Mouse (Mus musculus): ENCODE results near the gene Polr3e.
"Not testable (repeated sequence)": the region's sequence is repeated elsewhere in the genome, so short reads cannot be mapped to it uniquely, and the experiment has no call there.

The Polr3e gene

DNA sequence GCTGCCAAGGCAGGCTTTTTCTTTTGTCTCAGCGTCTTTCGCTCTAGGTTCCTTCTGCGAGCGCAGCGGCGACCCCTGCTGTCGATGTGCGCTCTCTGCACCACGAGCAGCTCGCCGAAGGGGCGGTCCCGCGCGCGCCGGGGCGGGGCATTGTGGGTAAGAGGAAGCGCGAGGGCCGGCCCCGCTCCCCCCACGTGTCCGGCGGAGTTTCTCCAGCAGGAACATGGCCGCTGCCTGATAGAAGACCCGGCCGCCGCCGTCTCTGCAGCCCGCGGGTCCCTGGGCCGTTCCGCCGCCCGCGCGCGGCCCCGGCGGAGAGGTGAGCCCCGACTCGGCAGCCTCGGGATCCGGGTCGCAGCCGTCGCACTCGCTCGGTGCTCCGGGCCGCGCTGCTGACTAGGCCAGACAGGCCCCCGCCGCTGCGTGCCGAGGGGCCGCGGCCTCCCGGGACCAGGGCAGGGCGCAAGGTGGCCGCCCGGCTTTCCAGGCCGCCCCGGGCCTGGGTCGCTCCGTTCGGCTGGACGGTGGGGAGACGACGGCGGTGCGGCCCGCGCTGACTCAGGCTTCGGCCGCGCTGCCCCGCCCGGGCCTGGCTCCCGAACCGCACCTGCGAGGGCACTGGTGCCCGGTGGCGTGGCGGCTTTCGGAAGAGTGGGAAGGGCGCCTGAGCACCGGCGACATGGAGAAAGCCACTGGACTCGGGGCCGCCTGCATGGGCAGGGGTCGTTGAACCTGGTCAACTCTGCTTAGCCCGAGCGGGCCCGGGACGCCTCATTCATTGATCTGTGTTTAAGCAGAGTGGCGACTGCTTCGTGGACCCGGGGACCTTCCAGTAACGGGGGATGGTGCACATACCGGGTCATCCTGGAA, at the start of gene Polr3e:
Gene Polr3e (plus strand): TSS at position 153 of the 870 bp plus-strand sequence.
- peak; percentile 97 for DNase-seq (ENCODE audit: low read depth)

DNA sequence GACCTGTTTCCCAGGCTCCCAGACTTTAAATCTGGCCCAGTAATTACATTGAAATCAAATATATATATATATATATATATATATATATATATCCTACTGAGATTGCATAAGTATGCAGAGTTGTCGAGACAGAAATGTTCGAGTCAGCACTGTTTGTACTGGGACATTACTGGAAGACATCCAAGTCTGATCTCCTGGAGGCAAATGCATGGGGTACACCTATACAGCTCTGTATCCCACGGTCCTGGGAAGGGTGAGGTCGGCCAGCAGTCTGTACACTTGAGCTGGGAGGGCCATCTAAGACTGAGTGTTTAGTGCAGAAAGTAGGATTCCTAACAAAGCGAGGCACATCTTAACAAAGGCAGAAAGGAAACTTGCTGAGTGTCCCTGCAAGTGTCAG, 47.7 kb upstream of the Polr3e start:
- DNase-seq (ENCODE audit: low read depth), result no peak

GRCm38 (mm10) chr7:120870431-120871008, 47.0 kb upstream of the Polr3e start:
- no peak for DNase-seq (ENCODE audit: low read depth)

DNA sequence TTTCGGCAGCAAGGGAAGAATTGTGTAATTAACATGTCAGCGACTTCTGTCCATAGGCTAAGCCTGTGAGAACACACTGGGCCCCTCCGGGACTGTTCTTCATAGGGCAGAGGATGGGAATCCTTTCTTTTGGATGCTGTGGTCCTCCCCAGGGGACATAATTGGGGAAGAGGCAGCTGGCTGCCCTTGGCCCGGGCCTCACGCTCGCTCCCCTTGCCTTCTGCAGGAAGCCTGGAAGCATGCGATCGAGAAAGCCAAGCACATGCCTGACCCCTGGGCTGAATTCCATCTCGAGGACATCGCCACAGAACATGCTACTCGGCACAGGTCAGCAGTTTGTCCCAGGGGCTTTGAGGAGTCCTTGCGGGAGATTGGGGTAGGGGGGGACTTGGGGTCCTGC, 44.5 kb upstream of the Polr3e start:
- no peak for DNase-seq (ENCODE audit: low read depth)

- DNase-seq (ENCODE audit: low read depth), result no peak
Measured at GRCm38 (mm10) chr7:120874021-120874420, 43.5 kb upstream of the Polr3e start.

DNA sequence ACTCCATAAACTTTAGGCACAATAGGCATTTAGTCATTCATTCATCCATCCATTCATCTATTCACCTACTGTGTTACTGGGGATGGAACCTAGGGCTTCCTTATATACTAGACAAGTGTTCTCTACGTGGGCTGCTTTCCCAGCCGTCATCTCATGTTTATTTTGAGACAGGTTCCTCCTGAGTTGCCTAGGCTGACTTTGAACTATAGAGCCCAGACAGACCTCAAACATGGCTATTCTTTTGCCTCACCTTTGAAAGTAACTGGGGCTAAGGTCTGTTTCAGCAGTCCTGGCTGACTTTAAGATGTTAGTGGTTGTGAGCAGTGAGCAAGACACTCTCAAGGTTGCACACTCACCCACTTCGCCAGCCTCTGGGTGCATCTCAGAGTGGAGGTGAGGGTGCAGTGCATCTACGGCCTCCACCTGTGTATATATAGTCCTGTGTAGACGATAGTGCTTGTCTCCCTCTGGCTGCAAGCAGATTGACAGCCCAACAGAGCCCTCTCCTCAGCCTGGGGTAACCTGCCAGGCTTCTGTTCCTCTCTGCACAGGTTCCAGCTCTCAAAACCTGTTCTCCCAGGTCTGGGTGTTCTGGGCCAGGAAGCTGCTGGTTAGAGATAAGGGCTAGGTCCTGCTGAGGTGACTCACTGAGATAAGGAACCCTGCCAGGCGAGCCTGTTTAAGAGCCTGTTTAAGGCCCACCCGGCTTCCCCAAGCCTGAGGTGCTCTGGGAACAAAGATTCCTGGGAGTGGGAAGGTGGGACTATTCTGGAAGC, 42.6 kb upstream of the Polr3e start:
- DNase-seq (ENCODE audit: low read depth), result no peak

DNA sequence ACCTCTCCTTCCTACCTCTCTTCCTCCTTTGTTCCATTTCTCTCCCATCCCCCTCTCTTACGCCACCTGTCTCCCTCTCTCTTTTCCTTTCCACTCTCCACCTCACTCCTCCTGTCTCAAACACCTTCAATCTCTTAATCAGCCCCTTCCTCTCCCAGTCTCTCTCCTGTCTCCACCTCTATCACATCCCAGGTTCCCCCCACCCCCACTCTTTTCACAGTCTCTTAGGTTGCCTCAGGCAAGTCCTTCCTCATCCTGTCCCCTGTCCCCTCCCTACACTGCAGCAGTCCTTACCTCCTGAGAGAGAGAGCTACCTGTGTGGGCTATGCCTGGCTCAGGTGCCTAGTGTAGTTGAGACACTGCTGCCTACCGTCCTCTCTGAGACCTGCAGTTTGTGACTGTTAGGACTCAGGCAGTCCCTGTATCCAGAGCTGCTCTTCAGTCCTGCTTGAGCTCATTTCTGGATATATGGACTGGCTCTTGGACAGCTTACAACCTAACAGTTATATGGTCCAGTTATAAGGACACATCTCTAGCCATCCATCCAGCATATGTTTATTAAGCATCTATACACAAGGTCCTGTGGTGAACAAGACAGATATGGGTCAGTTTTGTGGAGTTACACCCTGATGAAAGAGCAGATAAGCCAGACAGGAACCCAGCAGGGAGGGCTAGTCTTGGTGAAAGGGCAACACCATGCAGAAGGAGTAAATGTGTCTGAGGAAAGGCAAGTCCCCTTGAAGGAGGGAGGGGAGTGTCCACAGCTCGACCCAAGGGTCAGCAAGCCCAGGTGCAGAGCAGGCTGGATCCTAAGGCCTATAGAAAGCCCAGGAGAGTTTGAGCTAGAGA, 41.8 kb upstream of the Polr3e start:
- no peak for DNase-seq (ENCODE audit: low read depth)

GRCm38 (mm10) chr7:120878271-120878670, 39.3 kb upstream of the Polr3e start:
- DNase-seq (ENCODE audit: low read depth), result no peak

DNA sequence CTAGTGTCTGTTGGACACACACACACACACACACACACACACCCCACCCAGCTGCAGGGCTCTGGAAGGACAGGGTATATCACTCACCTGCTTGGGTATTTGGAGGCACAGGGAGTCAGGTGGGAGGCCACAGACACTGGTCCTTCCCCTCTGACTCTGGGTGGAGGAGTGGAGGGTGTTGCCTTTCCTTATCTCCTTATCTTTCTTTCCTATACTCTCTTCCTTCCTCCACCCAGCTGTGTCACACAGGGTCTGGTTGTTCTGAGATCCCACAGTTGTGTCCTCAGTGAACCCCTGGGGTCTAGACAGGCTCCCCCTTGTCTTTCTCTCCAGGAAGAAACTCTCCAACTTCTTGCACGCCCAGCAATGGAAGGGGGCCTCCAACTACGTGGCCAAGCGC, 37.6 kb upstream of the Polr3e start:
- DNase-seq (ENCODE audit: low read depth), result no peak

DNA sequence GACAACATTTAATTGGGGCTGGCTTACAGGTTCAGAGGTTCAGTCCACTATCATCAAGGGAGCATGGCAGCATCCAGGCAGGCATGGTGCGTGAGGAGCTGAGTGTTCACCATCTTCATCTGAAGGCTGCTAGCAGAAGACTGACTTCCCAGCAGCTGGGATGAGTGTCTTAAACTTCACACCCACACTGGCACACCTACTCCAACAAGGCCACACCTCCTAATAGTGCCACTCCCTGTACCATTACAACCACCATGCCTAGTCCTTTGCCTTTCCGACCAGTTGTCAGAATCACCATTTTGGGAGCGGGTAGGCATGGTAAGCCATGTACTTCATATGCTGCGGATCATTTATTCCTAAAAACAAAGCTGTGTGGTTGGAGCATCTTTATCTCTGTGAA, 36.8 kb upstream of the Polr3e start:
- no peak for DNase-seq (ENCODE audit: low read depth)

DNA sequence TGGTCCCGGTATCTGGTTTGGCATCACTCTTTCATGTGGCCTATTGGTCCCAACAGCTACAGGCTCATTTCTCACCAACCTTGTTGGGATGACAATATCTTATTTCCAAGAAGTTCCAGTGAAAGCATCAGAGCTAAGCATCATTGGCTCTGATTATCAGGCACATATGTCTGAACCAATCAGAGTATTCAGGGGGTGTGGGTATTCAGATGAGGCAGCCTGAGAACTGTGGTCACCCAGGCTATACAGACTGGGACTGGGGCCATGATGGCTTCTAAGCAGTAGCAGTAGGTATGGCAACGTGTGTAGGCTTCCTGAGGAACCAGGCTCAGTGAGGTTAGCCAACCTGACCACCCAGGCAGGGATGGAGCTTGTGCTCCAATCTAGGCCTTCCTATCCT, 36.1 kb upstream of the Polr3e start:
- no peak for DNase-seq (ENCODE audit: low read depth)

- DNase-seq (ENCODE audit: low read depth), result no peak
Measured at GRCm38 (mm10) chr7:120882674-120883073, 34.9 kb upstream of the Polr3e start.

GRCm38 (mm10) chr7:120883523-120884290, 33.8 kb upstream of the Polr3e start:
- no peak for DNase-seq (ENCODE audit: low read depth)

GRCm38 (mm10) chr7:120884746-120885145, 32.8 kb upstream of the Polr3e start:
- DNase-seq (ENCODE audit: low read depth), result no peak

- no peak for DNase-seq (ENCODE audit: low read depth)
Measured at GRCm38 (mm10) chr7:120893123-120893522, 24.4 kb upstream of the Polr3e start.

DNA sequence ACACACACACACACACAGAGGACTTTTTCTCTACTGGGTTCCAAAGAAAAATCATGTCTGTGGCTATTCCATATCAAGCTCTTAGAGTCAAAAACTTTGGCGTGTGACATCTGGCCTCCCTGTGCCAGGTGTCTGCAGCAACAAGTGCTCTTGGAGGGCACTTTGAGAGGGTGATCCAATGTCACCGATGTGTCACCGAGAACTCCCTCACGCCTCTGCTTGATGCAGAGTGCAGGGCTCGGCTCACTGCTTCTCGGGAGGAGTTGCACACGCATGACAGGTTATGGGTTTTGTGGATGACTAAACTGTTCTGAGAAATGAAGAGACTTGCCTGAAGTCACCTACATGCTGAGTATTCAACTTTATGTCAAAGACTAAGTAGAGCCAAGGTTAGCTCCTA, 20.5 kb upstream of the Polr3e start:
- DNase-seq (ENCODE audit: low read depth), result no peak

- DNase-seq (ENCODE audit: low read depth), result no peak
Measured at GRCm38 (mm10) chr7:120897711-120898335, 19.7 kb upstream of the Polr3e start.

DNA sequence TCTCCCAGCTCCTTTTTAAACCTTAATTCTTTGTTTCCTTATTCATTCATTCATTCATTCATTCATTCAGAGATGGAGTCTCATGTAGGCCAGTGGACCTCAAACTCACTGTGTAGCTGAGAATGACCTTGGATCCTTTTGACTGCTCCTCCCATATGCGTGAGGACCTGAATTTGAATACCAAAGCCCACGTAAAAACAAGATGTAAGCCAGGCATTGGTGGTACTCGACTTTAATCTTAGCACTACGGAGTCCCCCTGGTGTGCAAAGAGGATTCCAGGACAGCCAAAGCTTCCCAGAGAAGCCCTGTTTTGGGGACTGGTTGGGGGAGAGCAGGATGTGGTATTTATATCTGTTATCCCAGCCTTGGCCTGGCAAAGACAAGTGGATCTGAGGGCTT, 17.4 kb upstream of the Polr3e start:
- DNase-seq (ENCODE audit: low read depth), result no peak

DNA sequence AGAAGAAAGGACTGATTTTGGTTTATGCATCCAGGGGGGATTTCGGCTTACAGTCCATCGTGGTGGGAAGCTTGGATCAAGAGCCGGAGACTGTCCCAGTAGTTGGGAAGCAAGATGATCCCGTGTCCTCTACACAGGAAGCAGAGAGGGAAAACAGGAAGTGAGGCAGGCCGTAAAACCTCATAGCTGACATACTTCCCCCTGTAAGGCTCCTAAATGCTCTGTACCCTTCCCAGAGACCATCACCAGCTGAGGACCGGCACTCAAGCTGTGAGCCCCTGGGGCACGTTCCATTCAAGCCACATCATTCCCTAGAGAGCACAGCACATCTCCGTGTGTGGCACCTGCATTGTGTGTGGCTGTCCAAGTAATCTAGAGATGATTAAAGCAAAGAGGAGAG, 15.8 kb upstream of the Polr3e start:
- DNase-seq (ENCODE audit: low read depth), result no peak

DNA sequence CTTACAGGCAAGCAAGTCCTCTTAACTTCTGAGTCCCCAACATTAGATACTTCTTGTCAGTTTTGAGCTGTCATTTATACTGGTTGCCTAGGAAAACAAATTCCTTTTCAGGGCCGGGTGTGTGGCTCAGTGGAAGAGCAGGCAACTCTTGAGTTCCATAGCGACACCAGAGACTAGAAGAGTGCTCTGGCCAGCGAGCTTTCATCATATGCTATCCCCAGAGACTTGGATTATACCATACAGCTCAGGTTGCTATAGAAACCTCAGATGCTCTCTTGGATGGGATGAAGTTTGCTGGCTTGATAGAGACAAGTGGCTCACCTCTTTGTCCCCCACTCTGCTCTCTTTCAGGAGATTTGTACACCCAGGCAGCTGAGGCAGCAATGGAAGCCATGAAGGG, 14.6 kb upstream of the Polr3e start:
- no peak for DNase-seq (ENCODE audit: low read depth)

DNA sequence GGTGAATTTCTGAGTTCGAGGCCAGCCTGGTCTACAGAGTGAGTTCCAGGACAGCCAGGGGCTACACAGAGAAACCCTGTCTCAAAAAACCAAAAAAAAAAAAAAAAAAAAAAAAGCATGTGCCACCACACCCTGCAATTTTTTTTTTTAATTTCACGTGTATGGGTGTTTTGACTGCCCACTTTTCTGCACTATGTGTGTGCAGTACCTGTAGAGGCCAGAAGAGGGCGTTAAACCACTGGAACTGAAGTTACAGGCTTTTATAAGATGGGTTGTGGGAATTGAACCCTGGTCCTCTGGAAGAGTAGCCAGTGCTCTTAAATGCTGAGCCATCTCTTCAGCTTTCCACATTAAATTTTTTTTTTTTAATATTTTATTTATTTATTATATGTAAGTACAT, 7.4 kb upstream of the Polr3e start:
- DNase-seq (ENCODE audit: low read depth), result not testable (repeated sequence)

Measured in c-Kit-positive CD71-negative TER-119-negative erythroid progenitor cells, embryonic 14.5 days (primary cell).